Mouse (Mus musculus) midbrain, embryonic 15.5 days (tissue): ENCODE results near the gene Mageb16. TPM values are rescaled to one million over a fixed set of nuclear protein-coding genes. Genes with fewer than 3 reads are reported as not detected.

ENCODE experiments used
- ATAC-seq: fragments of 200-750 bp; cut with Nextera tagmentation; replicated peaks from 2 replicates; pipeline ENCODE4 v1.8.0; 2017; ENCODE audit warnings: moderate TSS enrichment
- H3K27ac ChIP-seq: fragments of 300-500 bp; sonication (generic); 2 replicates; pipeline ENCODE4 v1.5.1; 2015; ENCODE audit warnings: mild to moderate bottlenecking, inconsistent platforms
- H3K27me3 ChIP-seq: fragments of 300-500 bp; sonication (generic); replicated peaks from 2 replicates; pipeline ENCODE4 v1.6.1; 2015; ENCODE audit warnings: inconsistent platforms
- H3K36me3 ChIP-seq: fragments of 300-500 bp; sonication (generic); replicated peaks from 2 replicates; pipeline ENCODE4 v1.6.1; 2015; ENCODE audit warnings: inconsistent platforms
- H3K4me1 ChIP-seq: fragments of 300-500 bp; sonication (generic); 2 replicates; pipeline ENCODE4 v1.6.1; 2015; ENCODE audit warnings: inconsistent platforms
- H3K4me2 ChIP-seq: fragments of 300-500 bp; sonication (generic); 2 replicates; pipeline ENCODE4 v1.6.1; 2015; ENCODE audit warnings: inconsistent platforms, mild to moderate bottlenecking, moderate library complexity
- H3K4me3 ChIP-seq: fragments of 300-500 bp; sonication (generic); 2 replicates; pipeline ENCODE4 v1.5.1; 2015; ENCODE audit warnings: mild to moderate bottlenecking, inconsistent platforms
- H3K9ac ChIP-seq: fragments of 300-500 bp; sonication (generic); 2 replicates; pipeline ENCODE4 v1.6.1; 2015; ENCODE audit warnings: mild to moderate bottlenecking, inconsistent platforms
- H3K9me3 ChIP-seq: fragments of 300-500 bp; sonication (generic); 2 replicates; pipeline ENCODE4 v1.6.1; 2016; ENCODE audit warnings: inconsistent platforms
- WGBS: fragments of 180-500 bp; shearing (Covaris S2); methylation state at CpG from one replicate; pipeline ENCODE4 v1.1.7; 2015; ENCODE audit warnings: mixed read lengths; 5-methylcytosine and 5-hydroxymethylcytosine counted together
- polyA plus RNA-seq: library from polyadenylated mRNA; unstranded; fragments of >200 nt; fragmentation: Nextera tagmentation; extraction: Ambion mirVana; gene quantifications from 2 replicates; pipeline ENCODE4 v1.2.1, GENCODE M21; 2015

Gene Mageb16
- 0.35 TPM in 1 of 2 replicates, not detected in the other for polyA plus RNA-seq

DNA sequence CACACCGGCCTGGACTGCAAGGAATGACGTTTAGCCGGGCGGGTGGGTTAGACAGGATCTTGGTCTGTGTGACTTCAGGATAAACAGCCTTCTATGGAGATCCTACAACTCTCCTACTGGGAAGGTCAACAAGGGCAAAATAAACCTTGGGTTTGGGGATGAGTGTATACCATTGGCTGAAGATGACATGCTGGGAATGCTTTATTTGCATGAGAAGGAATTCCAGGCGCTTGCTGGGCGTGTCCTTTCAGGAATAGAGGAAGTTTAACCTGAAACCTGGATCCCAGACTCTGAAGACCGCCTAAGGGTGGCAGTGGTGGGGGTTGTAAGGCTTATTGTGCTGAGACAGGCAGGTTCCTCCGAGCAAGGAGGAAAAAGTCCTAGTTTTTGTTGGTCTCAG, at the start of gene Mageb16:
Gene Mageb16, minus strand, starts transcription at position 25 of the 400 bp plus-strand sequence.
- H3K9me3 ChIP-seq, result no peaks in the 10 kb centered on the region
- H3K4me3 ChIP-seq, result no peak within 1 kb of the TSS
- no peak within 1 kb of the TSS for H3K9ac ChIP-seq
- no peak within 1 kb of the TSS for H3K4me2 ChIP-seq
- H3K27me3 ChIP-seq, result no peaks in the 10 kb centered on the region
- ATAC-seq, result no peak
- no peaks in the 10 kb centered on the region for H3K36me3 ChIP-seq
- no peaks in the 10 kb centered on the region for H3K4me1 ChIP-seq
- no peak within 1 kb of the TSS for H3K27ac ChIP-seq
- 65% methylated on average over 8 of the region's 8 CpGs for WGBS

DNA sequence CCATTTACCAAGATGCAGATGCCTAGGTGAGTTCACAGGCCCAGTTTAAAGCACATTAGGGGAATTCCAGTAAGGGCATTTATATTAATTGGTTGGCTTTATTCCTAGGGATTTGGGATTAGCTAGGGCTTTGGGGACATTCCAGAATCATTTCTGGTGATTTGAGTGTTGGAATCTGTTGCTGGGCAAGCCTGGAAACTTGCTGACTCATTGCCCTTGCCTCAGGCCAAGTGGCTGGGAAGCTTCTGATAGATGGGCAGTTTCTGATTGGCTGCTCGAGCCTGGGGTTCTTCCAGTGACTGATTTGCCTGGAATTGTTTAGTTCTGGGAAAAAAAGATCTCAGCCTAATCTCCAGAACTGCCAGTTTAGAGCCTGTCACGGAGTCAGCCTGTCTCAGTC, 20.1 kb downstream of the Mageb16 start:
- WGBS, result 45% methylated on average over 2 of the region's 2 CpGs
- H3K36me3 ChIP-seq, result no peaks in the 10 kb centered on the region
- no peak overlapping the region for H3K4me2 ChIP-seq
- H3K4me1 ChIP-seq, result no peaks in the 10 kb centered on the region
- H3K9ac ChIP-seq, result no peak overlapping the region
- ATAC-seq, result no peak
- no peaks in the 10 kb centered on the region for H3K9me3 ChIP-seq
- H3K27me3 ChIP-seq, result no peaks in the 10 kb centered on the region
- no peak overlapping the region for H3K4me3 ChIP-seq
- H3K27ac ChIP-seq, result no peak overlapping the region

DNA sequence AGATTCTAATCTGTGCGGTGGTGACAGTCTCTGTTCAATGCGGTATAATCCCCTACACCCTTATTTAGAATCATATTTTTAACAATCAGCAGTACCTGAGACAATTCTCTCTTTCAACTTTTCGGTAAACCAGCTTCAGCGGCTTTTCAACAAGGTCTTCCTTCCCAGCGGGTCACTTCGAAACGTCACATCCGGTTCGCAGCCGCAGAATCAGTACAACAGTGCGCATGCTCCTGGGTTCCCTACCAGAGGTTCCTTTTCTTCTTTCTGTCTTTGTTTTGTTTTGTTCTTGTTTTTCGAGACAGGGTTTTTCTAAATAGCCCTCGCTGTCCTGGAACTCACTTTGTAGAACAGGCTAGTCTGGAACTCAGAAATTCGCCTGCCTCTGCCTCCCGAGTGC, 35.8 kb downstream of the Mageb16 start:
- no peak overlapping the region for H3K27ac ChIP-seq
- 91% methylated on average over 15 of the region's 15 CpGs for WGBS
- H3K9ac ChIP-seq, result no peak overlapping the region
- H3K4me3 ChIP-seq, result no peak overlapping the region
- no peak overlapping the region for H3K4me2 ChIP-seq
- H3K9me3 ChIP-seq, result no peaks in the 10 kb centered on the region
- no peaks in the 10 kb centered on the region for H3K4me1 ChIP-seq
- no peaks in the 10 kb centered on the region for H3K27me3 ChIP-seq
- H3K36me3 ChIP-seq, result no peaks in the 10 kb centered on the region
- no peak for ATAC-seq

DNA sequence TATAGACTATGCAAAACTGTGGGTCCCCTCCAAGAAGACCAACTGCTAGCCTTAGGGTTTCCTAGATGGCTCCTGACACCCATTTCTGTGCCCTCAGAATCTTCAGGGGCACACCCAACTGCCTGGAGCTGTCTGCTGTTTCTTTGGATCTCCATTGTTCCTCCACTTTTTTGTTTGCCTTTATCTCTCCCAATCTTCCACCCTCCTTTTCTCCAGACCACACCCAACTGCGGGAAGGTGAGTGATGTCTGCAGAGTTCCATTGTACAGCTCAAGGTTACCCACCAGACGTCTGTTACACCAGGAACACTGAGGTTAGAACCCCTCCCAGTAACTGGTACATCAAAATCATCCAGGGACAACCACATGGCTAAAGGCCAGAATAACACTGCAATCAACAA, 64.8 kb downstream of the Mageb16 start:
- ATAC-seq, result no peak
- no peaks in the 10 kb centered on the region for H3K36me3 ChIP-seq
- no peak overlapping the region for H3K9ac ChIP-seq
- H3K9me3 ChIP-seq, result no peaks in the 10 kb centered on the region
- no peak overlapping the region for H3K27ac ChIP-seq
- WGBS, result 91% methylated on average over 2 of the region's 2 CpGs
- no peaks in the 10 kb centered on the region for H3K27me3 ChIP-seq
- no peak overlapping the region for H3K4me3 ChIP-seq
- H3K4me2 ChIP-seq, result no peak overlapping the region
- H3K4me1 ChIP-seq, result no peaks in the 10 kb centered on the region

Other genes starting within 250 kb of the Mageb16 start
- 1.3 and 1.4 TPM in 2 replicates for gene Gm7173, start 154.2 kb downstream of the Mageb16 start, polyA plus RNA-seq